Mouse (Mus musculus): Measurements from ENCODE around the gene Cdc20b.

Gene Cdc20b

DNA sequence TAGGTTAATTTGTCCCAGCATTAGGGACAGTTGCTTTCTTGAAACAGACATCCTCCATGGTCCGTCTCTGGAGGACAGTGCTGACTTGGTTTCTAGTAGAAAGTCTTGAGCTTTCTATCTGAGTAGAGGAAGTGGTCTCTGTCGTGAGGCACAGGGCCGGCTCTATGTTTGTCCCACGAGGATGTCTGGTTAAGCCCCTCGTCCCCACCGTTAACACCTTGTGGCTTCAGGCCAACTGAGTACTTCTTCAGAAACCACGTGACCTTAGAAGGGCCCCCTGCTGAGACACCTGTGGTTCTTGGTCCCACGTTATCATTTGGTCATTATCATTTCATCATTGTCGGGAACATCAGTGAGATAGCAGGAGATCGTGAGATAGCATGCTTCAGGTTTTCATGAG, 66.9 kb downstream of the Cdc20b start:
- DNase-seq: no peak

GRCm38 (mm10) chr13:113104759-113105158, 69.8 kb downstream of the Cdc20b start:
- no peak for DNase-seq

DNA sequence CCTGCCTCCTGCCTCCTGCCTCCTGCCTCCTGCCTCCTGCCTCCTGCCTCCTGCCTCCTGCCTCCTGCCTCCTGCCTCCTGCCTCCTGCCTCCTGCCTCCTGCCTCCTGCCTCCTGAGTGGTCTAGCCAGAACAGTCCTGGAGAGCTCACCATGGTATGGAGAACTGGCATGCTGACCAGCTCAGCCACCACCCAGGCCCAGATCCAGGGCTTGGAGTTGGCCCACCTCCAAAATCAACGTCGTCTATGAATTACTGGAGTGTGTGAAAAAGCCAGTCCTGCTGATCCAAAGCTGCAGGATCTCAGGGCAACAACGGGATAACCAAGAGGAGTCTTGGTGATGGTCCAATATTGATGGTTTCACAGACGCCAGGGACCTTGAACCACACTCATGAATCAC, 84.1 kb downstream of the Cdc20b start:
- DNase-seq: no peak

GRCm38 (mm10) chr13:113120324-113121237, 85.7 kb downstream of the Cdc20b start:
- no peak for DNase-seq

DNA sequence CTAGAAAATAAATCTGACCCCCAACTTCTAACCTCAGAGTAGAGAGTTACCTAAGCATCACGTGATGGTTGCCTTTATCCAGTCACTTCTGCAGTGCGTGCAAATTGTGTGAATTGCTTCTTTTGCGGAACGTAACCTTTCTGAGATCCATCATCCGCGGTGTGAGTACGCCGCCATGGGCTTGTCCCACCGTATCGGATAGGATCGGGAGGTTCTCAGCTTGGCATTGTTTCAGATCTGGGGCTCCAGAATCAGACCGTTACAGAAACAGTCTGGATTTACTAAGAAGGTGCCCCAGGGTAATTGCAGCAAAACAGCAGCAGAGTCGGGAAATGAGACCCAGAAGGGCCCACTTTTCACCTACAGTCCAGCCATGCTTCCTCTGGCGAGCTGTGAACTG, 86.4 kb downstream of the Cdc20b start:
- DNase-seq: no peak

- DNase-seq: no peak
Measured at GRCm38 (mm10) chr13:113129974-113130373, 95.1 kb downstream of the Cdc20b start.

- DNase-seq: no peak
Measured at GRCm38 (mm10) chr13:113139597-113139996, 104.7 kb downstream of the Cdc20b start.
